Mouse (Mus musculus) midbrain, embryonic 14.5 days (tissue): ENCODE measurements around the gene Ppp2r5d. TPM values are rescaled to one million over a fixed set of nuclear protein-coding genes. Genes with fewer than 3 reads are reported as not detected.

ENCODE experiments used
- ATAC-seq: fragments of 200-750 bp; cut with Nextera tagmentation; 2 replicates; pipeline ENCODE4 v1.8.0; 2017; ENCODE audit warnings: moderate number of reproducible peaks, moderate library complexity; ENCODE audit not compliant: low FRiP score, low TSS enrichment
- DNase-seq: peaks from one replicate; pipeline ENCODE4 v3.0.0-alpha.2; 2015
- H3K27ac ChIP-seq: fragments of 300-500 bp; sonication (generic); replicated peaks from 2 replicates; pipeline ENCODE4 v1.5.1; 2014; ENCODE audit warnings: mild to moderate bottlenecking, low read depth, low read length, moderate library complexity
- H3K27me3 ChIP-seq: fragments of 300-500 bp; sonication (generic); 2 replicates; pipeline ENCODE4 v1.6.1; 2014; ENCODE audit warnings: low read length, control low read depth, mixed read lengths; ENCODE audit not compliant: control insufficient read depth, insufficient read depth
- H3K36me3 ChIP-seq: fragments of 300-500 bp; sonication (generic); 2 replicates; pipeline ENCODE4 v1.6.1; 2014; ENCODE audit warnings: low read length, control low read depth; ENCODE audit not compliant: control insufficient read depth, insufficient read depth
- H3K4me1 ChIP-seq: fragments of 300-500 bp; sonication (generic); 2 replicates; pipeline ENCODE4 v1.6.1; 2014; ENCODE audit warnings: mild to moderate bottlenecking, antibody characterized with exemption, low read length, control low read depth; ENCODE audit not compliant: control insufficient read depth, insufficient read depth
- H3K4me2 ChIP-seq: fragments of 300-500 bp; sonication (generic); 2 replicates; pipeline ENCODE4 v1.6.1; 2014; ENCODE audit warnings: mild to moderate bottlenecking, low read length, moderate library complexity
- H3K4me3 ChIP-seq: fragments of 300-500 bp; sonication (generic); replicated peaks from 2 replicates; pipeline ENCODE4 v1.5.1; 2014; ENCODE audit warnings: low read depth, low read length
- H3K9ac ChIP-seq: fragments of 300-500 bp; sonication (generic); replicated peaks from 2 replicates; pipeline ENCODE4 v1.6.1; 2014; ENCODE audit warnings: mild to moderate bottlenecking, low read length, moderate library complexity
- H3K9me3 ChIP-seq: fragments of 300-500 bp; sonication (generic); 2 replicates; pipeline ENCODE4 v1.6.1; 2016; ENCODE audit warnings: low read length, control low read depth, mixed read lengths; ENCODE audit not compliant: control insufficient read depth
- WGBS: fragments of 180-500 bp; shearing (Covaris S2); extraction: QIAGEN DNeasy Blood & Tissue Kit; methylation state at CpG from one replicate; pipeline ENCODE4 v1.1.7; 2014; 5-methylcytosine and 5-hydroxymethylcytosine counted together
- polyA plus RNA-seq: library from polyadenylated mRNA; unstranded; fragments of >200 nt; fragmentation: Nextera tagmentation; extraction: Ambion mirVana; gene quantifications from 2 replicates; pipeline ENCODE4 v1.2.1, GENCODE M21; 2014

Ppp2r5d gene
- polyA plus RNA-seq, 1 experiment from 2014 or later, result 81.4 TPM

GRCm38 (mm10) chr17:46647279-46647678 is 57.6 kb downstream of the Ppp2r5d start:
- H3K9me3 ChIP-seq, result no peaks in the 10 kb centered on the region
- no peak overlapping the region for H3K9ac ChIP-seq
- ATAC-seq (no peak), DNase-seq (no peak)
- H3K4me3 ChIP-seq, result no peak overlapping the region
- H3K27me3 ChIP-seq, result no peaks in the 10 kb centered on the region
- H3K27ac ChIP-seq, result no peak overlapping the region
- 92% methylated on average over 7 of the region's 7 CpGs for WGBS
- peaks cover 38% of the 10 kb centered on the region for H3K4me1 ChIP-seq
- peaks cover 15% of the 10 kb centered on the region for H3K36me3 ChIP-seq
- H3K4me2 ChIP-seq, result peak overlapping the region; percentile 95; the same call in 1 of the 2 replicates

GRCm38 (mm10) chr17:46646322-46646662 is 58.6 kb downstream of the Ppp2r5d start:
- no peak for DNase-seq
- H3K4me3 ChIP-seq, result peak overlapping the region; percentile 72

GRCm38 (mm10) chr17:46645561-46646321 is 59.2 kb downstream of the Ppp2r5d start, which contains the start of the genes Klc4 and Mrpl2:
Klc4 (minus strand) TSS chr17:46646022.
Mrpl2 (plus strand) TSS chr17:46646229.
- ATAC-seq, result peak; percentile 70
- under 1% methylated on average over 53 of the region's 53 CpGs for WGBS

More at GRCm38 (mm10) chr17:46646322-46646662, 58.6 kb downstream of the Ppp2r5d start:
- Histone ChIP-seq H3K9me3 (no peaks in the 10 kb centered on the region), H3K4me2 (peak overlapping the region; percentile 95), H3K36me3 (peaks cover 22% of the 10 kb centered on the region), H3K27me3 (no peaks in the 10 kb centered on the region), H3K27ac (peak overlapping the region; percentile 89), H3K4me1 (peaks cover 31% of the 10 kb centered on the region), H3K9ac (peak overlapping the region; percentile 68)
- under 1% methylated on average over 19 of the region's 19 CpGs for WGBS
- ATAC-seq, result no peak; the same call in 1 of the 2 replicates

GRCm38 (mm10) chr17:46644916-46645475 is 59.9 kb downstream of the Ppp2r5d start:
- Histone ChIP-seq H3K4me2 (peak overlapping the region; percentile 95), H3K4me3 (peak overlapping the region; percentile 72), H3K27ac (peak overlapping the region; percentile 26; the same call in 1 of the 2 replicates), H3K9me3 (no peaks in the 10 kb centered on the region), H3K4me1 (peaks cover 25% of the 10 kb centered on the region), H3K9ac (peak overlapping the region; percentile 73), H3K36me3 (peaks cover 35% of the 10 kb centered on the region), H3K27me3 (no peaks in the 10 kb centered on the region)
- DNase-seq (no peak), ATAC-seq (no peak)
- 12% methylated on average over 11 of the region's 11 CpGs for WGBS

More at GRCm38 (mm10) chr17:46645561-46646321, 59.2 kb downstream of the Ppp2r5d start, which contains the start of the genes Klc4 and Mrpl2:
- Histone ChIP-seq H3K27ac (peak within 1 kb of the TSS; percentile 89), H3K27me3 (no peaks in the 10 kb centered on the region), H3K9me3 (no peaks in the 10 kb centered on the region), H3K9ac (peak within 1 kb of the TSS; percentile 73), H3K4me1 (peaks cover 25% of the 10 kb centered on the region), H3K4me2 (peak within 1 kb of the TSS; percentile 95), H3K36me3 (peaks cover 27% of the 10 kb centered on the region), H3K4me3 (peak within 1 kb of the TSS; percentile 72)
- DNase-seq, result peak; percentile 98

- ATAC-seq (no peak), DNase-seq (no peak)
- H3K4me3 ChIP-seq, result peak overlapping the region; percentile 72
- peak overlapping the region; percentile 95 for H3K4me2 ChIP-seq
- peaks cover 19% of the 10 kb centered on the region for H3K4me1 ChIP-seq
- no peaks in the 10 kb centered on the region for H3K27me3 ChIP-seq
- H3K9ac ChIP-seq, result peak overlapping the region; percentile 73; the same call in 1 of the 2 replicates
- no peak overlapping the region for H3K27ac ChIP-seq
- peaks cover 42% of the 10 kb centered on the region for H3K36me3 ChIP-seq
- no peaks in the 10 kb centered on the region for H3K9me3 ChIP-seq
- WGBS, result 89% methylated on average over 12 of the region's 12 CpGs
These were observed 60.6 kb downstream of the Ppp2r5d start for GRCm38 (mm10) chr17:46644152-46644805.

GRCm38 (mm10) chr17:46642060-46642459 is 62.9 kb downstream of the Ppp2r5d start:
- Histone ChIP-seq H3K9ac (no peak overlapping the region), H3K4me1 (peaks cover 18% of the 10 kb centered on the region), H3K36me3 (peaks cover 46% of the 10 kb centered on the region), H3K27ac (no peak overlapping the region), H3K27me3 (no peaks in the 10 kb centered on the region), H3K4me2 (no peak overlapping the region), H3K4me3 (no peak overlapping the region), H3K9me3 (no peaks in the 10 kb centered on the region)
- 95% methylated on average over 17 of the region's 17 CpGs for WGBS
- no peak for ATAC-seq
- DNase-seq, result no peak

- 85% methylated on average over 9 of the region's 9 CpGs for WGBS
These were observed 65.0 kb downstream of the Ppp2r5d start for GRCm38 (mm10) chr17:46639929-46640328.

GRCm38 (mm10) chr17:46636831-46637523 is 67.9 kb downstream of the Ppp2r5d start:
- Histone ChIP-seq H3K36me3 (peaks cover 60% of the 10 kb centered on the region), H3K4me3 (no peak overlapping the region), H3K4me2 (peak overlapping the region; percentile 24; the same call in 1 of the 2 replicates), H3K27me3 (no peaks in the 10 kb centered on the region), H3K4me1 (no peaks in the 10 kb centered on the region), H3K9ac (no peak overlapping the region), H3K9me3 (no peaks in the 10 kb centered on the region), H3K27ac (no peak overlapping the region)
- WGBS, result 29% methylated on average over 15 of the region's 15 CpGs
- DNase-seq, result peak; percentile 87
- no peak for ATAC-seq

More at GRCm38 (mm10) chr17:46639929-46640328, 65.0 kb downstream of the Ppp2r5d start:
- Histone ChIP-seq H3K4me3 (no peak overlapping the region), H3K4me2 (no peak overlapping the region), H3K36me3 (peaks cover 53% of the 10 kb centered on the region), H3K27me3 (no peaks in the 10 kb centered on the region), H3K9ac (no peak overlapping the region), H3K4me1 (peaks cover 7% of the 10 kb centered on the region), H3K27ac (no peak overlapping the region), H3K9me3 (no peaks in the 10 kb centered on the region)
- no peak for ATAC-seq
- no peak for DNase-seq
